Mouse (Mus musculus): ENCODE data around the gene Mon1b.

GRCm38 (mm10) chr8:113673300-113673699, 37.9 kb downstream of the Mon1b start:
- TF ChIP-seq CTCF (IDR thresholded peaks at IDR 0.05; ENCODE audit: borderline replicate concordance, control insufficient read depth, extremely low read depth, insufficient read depth, low read length, poor library complexity) (no peak), POLR2A (IDR thresholded peaks at IDR 0.05; ENCODE audit: control insufficient read depth, extremely low read depth, insufficient read depth, low read length, poor library complexity) (no peak)
